Mouse (Mus musculus) hindbrain, embryonic 11.5 days (tissue): ENCODE measurements around the gene Efcab9. TPM values are rescaled to one million over a fixed set of nuclear protein-coding genes. Genes with fewer than 3 reads are reported as not detected.

Experiments
- ATAC-seq: fragments of 200-750 bp; cut with Nextera tagmentation; 2 replicates; pipeline ENCODE4 v1.8.0; 2017; ENCODE audit warnings: mild to moderate bottlenecking, moderate TSS enrichment, moderate library complexity; ENCODE audit not compliant: low FRiP score
- DNase-seq: peaks from one replicate; pipeline ENCODE4 v3.0.0-alpha.2; 2015; ENCODE audit warnings: low spot score
- H3K27ac ChIP-seq: fragments of 300-500 bp; sonication (generic); 2 replicates; pipeline ENCODE4 v1.5.1; 2014; ENCODE audit warnings: mild to moderate bottlenecking, low read depth, low read length
- H3K27me3 ChIP-seq: fragments of 300-500 bp; sonication (generic); 2 replicates; pipeline ENCODE4 v1.6.1; 2014; ENCODE audit warnings: mild to moderate bottlenecking, low read length, moderate library complexity, mixed read lengths; ENCODE audit not compliant: control insufficient read depth, insufficient read depth
- H3K36me3 ChIP-seq: fragments of 300-500 bp; sonication (generic); 2 replicates; pipeline ENCODE4 v1.6.1; 2014; ENCODE audit warnings: mild to moderate bottlenecking, low read length, moderate library complexity, mixed read lengths; ENCODE audit not compliant: control insufficient read depth, insufficient read depth
- H3K4me1 ChIP-seq: fragments of 300-500 bp; sonication (generic); replicated peaks from 2 replicates; pipeline ENCODE4 v1.6.1; 2014; ENCODE audit warnings: low read length, mixed read lengths; ENCODE audit not compliant: control insufficient read depth, insufficient read depth
- H3K4me2 ChIP-seq: fragments of 300-500 bp; sonication (generic); replicated peaks from 2 replicates; pipeline ENCODE4 v1.6.1; 2014; ENCODE audit warnings: mild to moderate bottlenecking, low read depth, low read length
- H3K4me3 ChIP-seq: fragments of 300-500 bp; sonication (generic); 2 replicates; pipeline ENCODE4 v1.5.1; 2014; ENCODE audit warnings: low read depth, low read length
- H3K9ac ChIP-seq: fragments of 300-500 bp; sonication (generic); 2 replicates; pipeline ENCODE4 v1.6.1; 2014; ENCODE audit warnings: low read depth, low read length
- H3K9me3 ChIP-seq: fragments of 300-500 bp; sonication (generic); 2 replicates; pipeline ENCODE4 v1.6.1; 2016; ENCODE audit warnings: low read length; ENCODE audit not compliant: control insufficient read depth
- WGBS: fragments of 180-500 bp; shearing (Covaris S2); extraction: QIAGEN DNeasy Blood & Tissue Kit; methylation state at CpG from one replicate; pipeline ENCODE4 v1.1.7; 2014; 5-methylcytosine and 5-hydroxymethylcytosine counted together
- polyA plus RNA-seq: library from polyadenylated mRNA; unstranded; fragments of >200 nt; fragmentation: Nextera tagmentation; extraction: Ambion mirVana; gene quantifications from 2 replicates; pipeline ENCODE4 v1.2.1, GENCODE M21; 2014

Gene Efcab9
- polyA plus RNA-seq, 1 experiment from 2014 or later = 0.28 TPM

DNA sequence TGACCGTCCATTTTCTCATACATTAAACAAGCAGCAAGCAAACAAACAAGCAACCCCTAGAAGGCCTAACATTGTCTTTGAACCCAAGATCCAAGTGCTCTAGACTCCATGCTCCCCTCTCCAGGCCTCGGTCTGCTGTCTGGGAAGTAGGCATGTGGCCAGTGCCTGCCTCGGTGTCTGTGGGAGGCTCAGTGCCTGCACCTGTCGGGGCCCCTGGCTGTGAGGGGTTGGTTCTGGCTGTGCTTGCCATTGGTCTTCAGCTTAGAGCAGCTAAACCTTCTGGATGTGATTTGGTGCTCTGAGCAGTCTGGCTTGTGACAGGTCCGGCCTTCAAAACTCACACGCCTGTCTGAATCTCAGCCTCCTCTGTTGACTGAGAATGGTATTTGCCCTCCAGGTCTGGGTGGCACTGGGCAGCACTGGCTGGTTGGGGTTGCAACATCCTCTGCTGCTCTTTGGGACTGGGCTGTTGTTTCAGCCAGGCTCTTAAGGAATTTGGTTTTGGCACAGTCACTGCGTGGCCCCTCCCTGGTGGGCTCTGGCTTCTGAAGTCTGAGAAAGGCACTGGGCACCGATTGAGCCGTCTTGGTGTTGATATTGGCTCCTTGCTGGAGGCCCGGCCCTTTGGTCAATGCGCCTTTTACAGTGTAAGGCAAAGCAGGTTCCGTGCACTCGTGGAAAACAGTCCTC lies 20.7 kb upstream of the Efcab9 start:
- Histone ChIP-seq H3K9ac (no peak overlapping the region), H3K4me1 (peaks cover 5% of the 10 kb centered on the region), H3K27me3 (no peaks in the 10 kb centered on the region), H3K36me3 (no peaks in the 10 kb centered on the region), H3K9me3 (no peaks in the 10 kb centered on the region), H3K27ac (no peak overlapping the region), H3K4me3 (no peak overlapping the region), H3K4me2 (no peak overlapping the region)
- ATAC-seq (no peak), DNase-seq (no peak)
- 82% methylated on average over 13 of the region's 13 CpGs for WGBS

DNA sequence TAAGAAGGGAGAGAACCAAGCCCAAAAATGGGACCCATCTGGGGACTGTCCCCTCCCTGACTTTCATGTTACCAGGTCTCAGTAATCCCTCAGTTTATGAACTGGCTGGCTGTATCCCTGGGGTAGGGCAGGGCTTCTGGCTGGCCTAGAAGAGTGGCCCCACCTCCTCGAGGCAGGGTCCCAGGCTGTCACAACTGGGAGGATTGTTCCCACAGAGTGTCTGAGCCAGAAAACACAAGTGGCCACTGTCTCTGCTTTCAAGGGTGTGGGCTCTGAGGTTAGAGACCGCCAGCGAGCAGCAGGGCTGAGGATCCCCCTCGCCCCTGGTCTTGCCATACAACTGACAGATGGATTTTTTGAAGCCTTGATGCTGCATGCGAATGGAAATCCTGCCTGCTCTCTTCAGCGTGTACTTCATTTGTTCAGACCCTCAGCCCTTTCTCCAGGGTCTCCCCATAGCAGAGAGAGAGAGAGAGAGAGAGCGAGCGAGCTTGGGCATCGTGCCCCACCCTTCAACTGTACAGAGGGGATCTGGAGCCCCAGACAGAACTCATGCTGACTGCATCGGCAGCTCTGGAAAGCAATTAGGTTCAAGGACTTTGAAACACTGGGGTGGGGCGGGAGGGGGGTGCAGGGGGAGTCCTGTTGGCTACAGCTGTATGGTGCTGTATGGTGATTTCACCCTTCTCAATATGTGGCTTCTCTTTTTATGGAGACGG lies 19.9 kb upstream of the Efcab9 start:
- H3K36me3 ChIP-seq = no peaks in the 10 kb centered on the region
- no peak overlapping the region for H3K4me2 ChIP-seq
- no peak for DNase-seq
- H3K4me3 ChIP-seq = no peak overlapping the region
- H3K27me3 ChIP-seq = no peaks in the 10 kb centered on the region
- H3K27ac ChIP-seq = peak overlapping the region; percentile 11; the same call in 1 of the 2 replicates
- 68% methylated on average over 12 of the region's 12 CpGs for WGBS
- H3K4me1 ChIP-seq = peaks cover 5% of the 10 kb centered on the region
- no peaks in the 10 kb centered on the region for H3K9me3 ChIP-seq
- H3K9ac ChIP-seq = no peak overlapping the region
- peak; percentile 39 for ATAC-seq

GRCm38 (mm10) chr11:32551056-32551455 lies 19.2 kb upstream of the Efcab9 start:
- H3K36me3 ChIP-seq = no peaks in the 10 kb centered on the region
- no peaks in the 10 kb centered on the region for H3K27me3 ChIP-seq
- no peak overlapping the region for H3K4me3 ChIP-seq
- H3K9me3 ChIP-seq = no peaks in the 10 kb centered on the region
- DNase-seq (no peak), ATAC-seq (no peak)
- H3K9ac ChIP-seq = no peak overlapping the region
- H3K4me2 ChIP-seq = no peak overlapping the region
- WGBS = 94% methylated on average over 4 of the region's 4 CpGs
- no peak overlapping the region for H3K27ac ChIP-seq
- peaks cover 5% of the 10 kb centered on the region for H3K4me1 ChIP-seq

- H3K36me3 ChIP-seq = no peaks in the 10 kb centered on the region
- H3K9me3 ChIP-seq = no peaks in the 10 kb centered on the region
- ATAC-seq (peak; percentile 69), DNase-seq (peak; percentile 61)
- H3K9ac ChIP-seq = no peak overlapping the region
- H3K4me3 ChIP-seq = no peak overlapping the region
- no peak overlapping the region for H3K4me2 ChIP-seq
- H3K27me3 ChIP-seq = no peaks in the 10 kb centered on the region
- no peak overlapping the region for H3K27ac ChIP-seq
- 47% methylated on average over 4 of the region's 4 CpGs for WGBS
- peaks cover 5% of the 10 kb centered on the region for H3K4me1 ChIP-seq
Observed at GRCm38 (mm10) chr11:32550102-32550501, 18.2 kb upstream of the Efcab9 start.

GRCm38 (mm10) chr11:32549236-32549635 lies 17.4 kb upstream of the Efcab9 start:
- Histone ChIP-seq H3K4me3 (no peak overlapping the region), H3K9me3 (no peaks in the 10 kb centered on the region), H3K27me3 (no peaks in the 10 kb centered on the region), H3K4me1 (peaks cover 5% of the 10 kb centered on the region), H3K9ac (no peak overlapping the region), H3K4me2 (no peak overlapping the region), H3K27ac (no peak overlapping the region), H3K36me3 (no peaks in the 10 kb centered on the region)
- WGBS = 72% methylated on average over 6 of the region's 6 CpGs
- ATAC-seq = no peak
- DNase-seq = no peak

GRCm38 (mm10) chr11:32548240-32548639 lies 16.4 kb upstream of the Efcab9 start:
- peaks cover 5% of the 10 kb centered on the region for H3K4me1 ChIP-seq
- WGBS = 84% methylated on average over 4 of the region's 4 CpGs
- ATAC-seq = no peak

DNA sequence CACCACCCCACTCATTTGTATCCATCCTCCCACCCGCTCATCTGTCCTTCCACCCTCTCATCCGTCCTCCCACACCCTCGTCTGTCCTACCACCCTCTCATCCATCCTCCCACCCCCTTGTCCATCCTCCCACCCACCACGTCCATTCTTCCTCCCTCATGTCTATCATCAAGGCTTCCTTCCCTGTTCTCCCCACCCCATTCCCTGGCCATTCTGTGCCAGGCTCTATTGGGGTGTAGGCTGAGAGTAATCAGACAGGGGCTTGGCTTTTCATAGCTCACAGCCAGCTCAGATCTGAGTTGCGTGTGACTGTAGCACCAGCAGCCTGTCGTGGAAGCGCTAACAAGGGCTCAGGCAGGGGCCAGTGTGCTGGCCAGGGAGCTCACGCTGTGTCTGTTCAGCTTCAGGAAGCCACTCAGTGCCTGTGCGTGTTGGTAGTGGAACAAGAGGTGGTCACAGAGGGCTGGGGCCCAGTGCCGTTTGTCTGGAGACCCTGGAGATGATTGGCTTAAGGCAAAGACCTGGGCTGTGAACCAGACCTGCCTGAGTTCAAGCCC lies 15.6 kb upstream of the Efcab9 start:
- DNase-seq (no peak), ATAC-seq (no peak)
- 79% methylated on average over 10 of the region's 10 CpGs for WGBS
- Histone ChIP-seq H3K4me2 (no peak overlapping the region), H3K9me3 (no peaks in the 10 kb centered on the region), H3K27me3 (no peaks in the 10 kb centered on the region), H3K27ac (no peak overlapping the region), H3K4me3 (no peak overlapping the region), H3K36me3 (no peaks in the 10 kb centered on the region), H3K9ac (no peak overlapping the region), H3K4me1 (peaks cover 5% of the 10 kb centered on the region)

More at GRCm38 (mm10) chr11:32548240-32548639, 16.4 kb upstream of the Efcab9 start:
- no peak overlapping the region for H3K9ac ChIP-seq
- no peaks in the 10 kb centered on the region for H3K9me3 ChIP-seq
- H3K27me3 ChIP-seq = no peaks in the 10 kb centered on the region
- no peak overlapping the region for H3K27ac ChIP-seq
- H3K36me3 ChIP-seq = no peaks in the 10 kb centered on the region
- no peak for DNase-seq
- H3K4me3 ChIP-seq = no peak overlapping the region
- H3K4me2 ChIP-seq = no peak overlapping the region

DNA sequence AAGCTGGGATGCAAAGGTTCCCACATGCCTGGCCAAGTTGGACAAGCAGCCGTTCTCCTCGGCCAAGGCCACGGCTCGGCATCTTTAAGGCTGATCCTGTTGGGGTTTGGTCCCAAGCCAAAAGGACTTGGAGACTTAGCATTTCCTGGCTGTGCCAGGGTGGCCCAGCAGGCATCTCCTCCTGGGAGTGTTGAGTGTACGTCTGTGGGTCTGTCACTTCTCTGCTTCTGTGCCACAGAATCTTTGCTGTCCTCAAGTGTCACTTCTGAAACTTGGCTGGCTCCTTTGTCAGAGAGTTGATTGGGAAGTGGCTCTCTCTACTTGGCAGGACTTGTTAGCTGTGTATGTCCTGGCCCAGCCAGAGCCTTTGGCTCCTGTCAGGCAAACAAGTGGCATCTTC lies 14.6 kb upstream of the Efcab9 start:
- Histone ChIP-seq H3K4me2 (no peak overlapping the region), H3K4me3 (no peak overlapping the region), H3K9me3 (no peaks in the 10 kb centered on the region), H3K4me1 (peaks cover 2% of the 10 kb centered on the region; the same call in 1 of the 2 replicates), H3K9ac (no peak overlapping the region), H3K36me3 (no peaks in the 10 kb centered on the region), H3K27ac (no peak overlapping the region), H3K27me3 (no peaks in the 10 kb centered on the region)
- 90% methylated on average over 5 of the region's 5 CpGs for WGBS
- DNase-seq (no peak), ATAC-seq (no peak)
